ENCODE assay signal across 12 mouse cellular contexts in genomic region chr3:154091468-154092338, GRCm38 (mm10).
DNase-seq lines count a peak whose midpoint lies in the region; ATAC-seq and TF ChIP-seq lines count a peak whose summit lies in the region.
"Had no signal": no experiment of that assay in that cellular context is flagged by ENCODE, and none has a peak within 500 bp of the region (broad histone marks: within the 10 kb centered on the region; RNA-seq: fewer than 3 reads in every experiment).

No protein-coding gene starts in this region.

- H3K27ac ChIP-seq in heart, embryonic 13.5 days (replicated peaks): no peak overlapping the region
- peak overlapping the region; percentile 68; the same call in 1 of the 2 replicates for H3K27ac ChIP-seq in liver, postnatal 0 days (ENCODE audit: low read depth)
- H3K27ac ChIP-seq in midbrain, postnatal 0 days (ENCODE audit: low read depth, low read length): 0 out of 2 replicates have a peak overlapping the region, but pooled peaks have one; percentile 27
- no peak overlapping the region for H3K27ac ChIP-seq in kidney, embryonic 15.5 days

- no peak overlapping the region for H3K4me3 ChIP-seq in heart, embryonic 13.5 days
- H3K4me3 ChIP-seq in liver, postnatal 0 days (ENCODE audit: low read depth, low read length): peak overlapping the region; percentile 25
- H3K4me3 ChIP-seq in midbrain, postnatal 0 days (ENCODE audit: low read depth, low read length): no peak overlapping the region
- H3K4me3 ChIP-seq in kidney, embryonic 15.5 days (replicated peaks): no peak overlapping the region
- H3K4me3 ChIP-seq: megakaryocyte, embryonic 14.5 days had no signal

- no peak for DNase-seq in heart, adult 9 months (ENCODE audit: low spot score in 2 of 2)
- no peak for DNase-seq in liver, postnatal 0 days
- no peak for DNase-seq in midbrain, postnatal 0 days (ENCODE audit: low spot score)
- no peak for DNase-seq in left cerebral cortex, adult 8-10 months (ENCODE audit: low spot score in 2 of 2)
- no peak for DNase-seq in B cell, adult 2 months
- DNase-seq: cerebellum, adult 8-10 months; kidney, postnatal 36 days; right cerebral cortex, postnatal 25 days had no signal

- no peaks in the 10 kb centered on the region for H3K9me3 ChIP-seq in heart, embryonic 13.5 days
- no peaks in the 10 kb centered on the region for H3K9me3 ChIP-seq in liver, postnatal 0 days (ENCODE audit: low read length)
- H3K9me3 ChIP-seq in midbrain, postnatal 0 days (ENCODE audit: low read length): no peaks in the 10 kb centered on the region
- H3K9me3 ChIP-seq in kidney, embryonic 15.5 days (replicated peaks): no peaks in the 10 kb centered on the region
- H3K9me3 ChIP-seq: megakaryocyte, embryonic 14.5 days had no signal

- ATAC-seq in heart, embryonic 13.5 days (ENCODE audit: extremely low read depth, insufficient number of reproducible peaks, low FRiP score, low TSS enrichment): no peak
- ATAC-seq in common myeloid progenitor, adult 5-6 weeks (replicated peaks; ENCODE audit: low read depth, poor library complexity, severe bottlenecking): peak; percentile 75
- peak; percentile 93 for ATAC-seq in liver, postnatal 0 days
- ATAC-seq in midbrain, postnatal 0 days (ENCODE audit: low FRiP score): peak; percentile 47; the same call in 1 of the 2 replicates
- ATAC-seq in kidney, embryonic 15.5 days (replicated peaks; ENCODE audit: low FRiP score): no peak

- TF ChIP-seq CTCF in liver, postnatal 0 days (IDR thresholded peaks at IDR 0.05; ENCODE audit: low read depth): no peak
- no peak for TF ChIP-seq CTCF in midbrain, postnatal 0 days (IDR thresholded peaks at IDR 0.05)

- WGBS in heart, embryonic 13.5 days: 62% methylated on average over 15 of the region's 15 CpGs
- WGBS in liver, postnatal 0 days (ENCODE audit: insufficient replicate concordance): 46% methylated on average over 15 of the region's 15 CpGs
- WGBS in midbrain, postnatal 0 days: 67% methylated on average over 15 of the region's 15 CpGs
- 55% methylated on average over 15 of the region's 15 CpGs for WGBS in kidney, embryonic 15.5 days

- H3K4me1 ChIP-seq in heart, embryonic 13.5 days: peaks cover 21% of the 10 kb centered on the region
- H3K4me1 ChIP-seq in liver, postnatal 0 days (ENCODE audit: insufficient read depth): peaks cover 7% of the 10 kb centered on the region
- peaks cover 3% of the 10 kb centered on the region; the same call in 1 of the 2 replicates for H3K4me1 ChIP-seq in midbrain, postnatal 0 days (ENCODE audit: insufficient read depth, low read length)
- H3K4me1 ChIP-seq in kidney, embryonic 15.5 days: peaks cover 11% of the 10 kb centered on the region; the same call in 1 of the 2 replicates

- peak overlapping the region; percentile 53 for H3K4me2 ChIP-seq in heart, embryonic 13.5 days
- peak overlapping the region; percentile 56 for H3K4me2 ChIP-seq in liver, postnatal 0 days (ENCODE audit: low read depth, low read length)
- no peak overlapping the region for H3K4me2 ChIP-seq in midbrain, postnatal 0 days (ENCODE audit: low read depth, low read length, poor library complexity, severe bottlenecking)
- H3K4me2 ChIP-seq in kidney, embryonic 15.5 days: no peak overlapping the region

- peak; percentile 92 for TF ChIP-seq EP300 in liver, postnatal 0 days (IDR thresholded peaks at IDR 0.05; ENCODE audit: low read depth)

- no peaks in the 10 kb centered on the region for H3K36me3 ChIP-seq in heart, embryonic 13.5 days
- no peaks in the 10 kb centered on the region for H3K36me3 ChIP-seq in liver, postnatal 0 days (replicated peaks; ENCODE audit: insufficient read depth, low read length)
- H3K36me3 ChIP-seq in midbrain, postnatal 0 days (ENCODE audit: insufficient read depth, low read length): no peaks in the 10 kb centered on the region
- no peaks in the 10 kb centered on the region for H3K36me3 ChIP-seq in kidney, embryonic 15.5 days

- H3K27me3 ChIP-seq in heart, embryonic 13.5 days (replicated peaks): no peaks in the 10 kb centered on the region
- no peaks in the 10 kb centered on the region for H3K27me3 ChIP-seq in liver, postnatal 0 days (ENCODE audit: insufficient read depth, low read length)
- no peaks in the 10 kb centered on the region for H3K27me3 ChIP-seq in midbrain, postnatal 0 days (ENCODE audit: insufficient read depth, low read length)
- no peaks in the 10 kb centered on the region for H3K27me3 ChIP-seq in kidney, embryonic 15.5 days
- H3K27me3 ChIP-seq: megakaryocyte, embryonic 14.5 days had no signal

- H3K9ac ChIP-seq in heart, embryonic 13.5 days: no peak overlapping the region
- H3K9ac ChIP-seq in liver, postnatal 0 days (replicated peaks): no peak overlapping the region
- no peak overlapping the region for H3K9ac ChIP-seq in midbrain, postnatal 0 days (replicated peaks; ENCODE audit: low read length, poor library complexity, severe bottlenecking)
- H3K9ac ChIP-seq in kidney, embryonic 15.5 days: no peak overlapping the region

Comparison
In these comparisons a context has a peak if more than half of its experiments do, and no peak if none do; other contexts are left out.
1. ATAC-seq: peak in common myeloid progenitor, adult 5-6 weeks (single experiment), liver, postnatal 0 days (single experiment) and midbrain, postnatal 0 days (single experiment); none in heart, embryonic 13.5 days (single experiment) and kidney, embryonic 15.5 days (single experiment).
2. H3K27ac ChIP-seq: peak in liver, postnatal 0 days (single experiment) and midbrain, postnatal 0 days (single experiment); none in heart, embryonic 13.5 days (single experiment) and kidney, embryonic 15.5 days (single experiment).
3. H3K4me2 ChIP-seq: peak in heart, embryonic 13.5 days (single experiment) and liver, postnatal 0 days (single experiment); none in midbrain, postnatal 0 days (single experiment) and kidney, embryonic 15.5 days (single experiment).